Mouse (Mus musculus) right cerebral cortex, adult 18-20 months (tissue): ENCODE results near the gene Hdac5.

Source experiments
- DNase-seq: peaks from one replicate; pipeline ENCODE4 v3.0.0; 2022; ENCODE audit warnings: mixed read lengths

Hdac5 gene

GRCm38 (mm10) chr11:102230006-102230741 is at the start of gene Hdac5:
Gene Hdac5, minus strand, starts transcription at chr11:102230166.
- DNase-seq: peak; percentile 98

GRCm38 (mm10) chr11:102279595-102279994 is 49.6 kb upstream of the Hdac5 start:
- DNase-seq: no peak

GRCm38 (mm10) chr11:102277754-102278153 is 47.8 kb upstream of the Hdac5 start:
- no peak for DNase-seq

- peak; percentile 29 for DNase-seq
These were observed 46.5 kb upstream of the Hdac5 start for GRCm38 (mm10) chr11:102276411-102276915.

- no peak for DNase-seq
These were observed 38.7 kb upstream of the Hdac5 start, which contains the start of gene Asb16 for GRCm38 (mm10) chr11:102268520-102269244. Gene Asb16, plus strand, starts transcription at chr11:102268743.

GRCm38 (mm10) chr11:102267480-102267879 is 37.5 kb upstream of the Hdac5 start:
- DNase-seq: peak; percentile 78

GRCm38 (mm10) chr11:102266631-102267355 is 36.8 kb upstream of the Hdac5 start:
- DNase-seq: no peak

- no peak for DNase-seq
These were observed 35.9 kb upstream of the Hdac5 start for GRCm38 (mm10) chr11:102265816-102266215.

- no peak for DNase-seq
These were observed 33.2 kb upstream of the Hdac5 start for GRCm38 (mm10) chr11:102263211-102263610.

- DNase-seq: no peak
These were observed 28.6 kb upstream of the Hdac5 start for GRCm38 (mm10) chr11:102258521-102258920.

GRCm38 (mm10) chr11:102258095-102258494 is 28.1 kb upstream of the Hdac5 start:
- no peak for DNase-seq

GRCm38 (mm10) chr11:102257514-102257913 is 27.5 kb upstream of the Hdac5 start:
- peak; percentile 19 for DNase-seq

- DNase-seq: no peak
These were observed 19.6 kb upstream of the Hdac5 start for GRCm38 (mm10) chr11:102249351-102250090.

- peak; percentile 90 for DNase-seq
These were observed 18.8 kb upstream of the Hdac5 start, which contains the start of gene BC030867 for GRCm38 (mm10) chr11:102248630-102249230. Gene BC030867, plus strand, starts transcription at chr11:102248882.

GRCm38 (mm10) chr11:102246871-102247270 is 16.9 kb upstream of the Hdac5 start:
- no peak for DNase-seq

- no peak for DNase-seq
These were observed 16.3 kb upstream of the Hdac5 start for GRCm38 (mm10) chr11:102246273-102246635.

GRCm38 (mm10) chr11:102245581-102246272 is 15.8 kb upstream of the Hdac5 start:
- no peak for DNase-seq

- DNase-seq: peak; percentile 93
These were observed 15.0 kb upstream of the Hdac5 start for GRCm38 (mm10) chr11:102244926-102245449.

GRCm38 (mm10) chr11:102241874-102242273 is 11.9 kb upstream of the Hdac5 start:
- DNase-seq: no peak

GRCm38 (mm10) chr11:102241246-102241645 is 11.3 kb upstream of the Hdac5 start:
- no peak for DNase-seq

- DNase-seq: no peak
These were observed 10.7 kb upstream of the Hdac5 start for GRCm38 (mm10) chr11:102240636-102241035.
